Mouse (Mus musculus): ENCODE results near the gene Cyb5rl.

Gene Cyb5rl

GRCm38 (mm10) chr4:107066252-107067124 lies at the start of gene Cyb5rl, which contains the start of gene Mrpl37:
Cyb5rl (plus strand) TSS chr4:107066988.
Mrpl37 (minus strand) TSS chr4:107066868.
- CTCF ChIA-PET: no interaction called here

- CTCF ChIA-PET: no interaction called here
Measured at GRCm38 (mm10) chr4:107017257-107017656, 49.5 kb upstream of the Cyb5rl start.

GRCm38 (mm10) chr4:107018521-107018920 lies 48.3 kb upstream of the Cyb5rl start:
- CTCF ChIA-PET: no interaction called here

- CTCF ChIA-PET: no interaction called here
Measured at GRCm38 (mm10) chr4:107019027-107019426, 47.8 kb upstream of the Cyb5rl start.

GRCm38 (mm10) chr4:107020287-107021000 lies 46.3 kb upstream of the Cyb5rl start:
- CTCF ChIA-PET: interaction anchor here (0.7 kb wide), 1 partner anchor 31 kb away, joined by 3 read pairs; no protein-coding TSS in a partner anchor

- CTCF ChIA-PET: no interaction called here
Measured at GRCm38 (mm10) chr4:107021464-107021863, 45.3 kb upstream of the Cyb5rl start.

- CTCF ChIA-PET: no interaction called here
Measured at GRCm38 (mm10) chr4:107024899-107025298, 41.9 kb upstream of the Cyb5rl start.

- CTCF ChIA-PET: no interaction called here
Measured at GRCm38 (mm10) chr4:107025369-107025768, 41.4 kb upstream of the Cyb5rl start.

GRCm38 (mm10) chr4:107026451-107026850 lies 40.3 kb upstream of the Cyb5rl start:
- CTCF ChIA-PET: no interaction called here

- CTCF ChIA-PET: no interaction called here
Measured at GRCm38 (mm10) chr4:107035689-107036088, 31.1 kb upstream of the Cyb5rl start.

- CTCF ChIA-PET: no interaction called here
Measured at GRCm38 (mm10) chr4:107036985-107037384, 29.8 kb upstream of the Cyb5rl start.

- CTCF ChIA-PET: no interaction called here
Measured at GRCm38 (mm10) chr4:107038303-107038702, 28.5 kb upstream of the Cyb5rl start.

GRCm38 (mm10) chr4:107039270-107039669 lies 27.5 kb upstream of the Cyb5rl start:
- CTCF ChIA-PET: no interaction called here

- CTCF ChIA-PET: interaction anchor here (0.6 kb wide), 1 partner anchor 12 kb away, joined by 3 read pairs; no protein-coding TSS in a partner anchor
Measured at GRCm38 (mm10) chr4:107042304-107042703, 24.5 kb upstream of the Cyb5rl start.

GRCm38 (mm10) chr4:107045188-107045587 lies 21.6 kb upstream of the Cyb5rl start:
- CTCF ChIA-PET: no interaction called here

- CTCF ChIA-PET: no interaction called here
Measured at GRCm38 (mm10) chr4:107047806-107048205, 19.0 kb upstream of the Cyb5rl start.

- CTCF ChIA-PET: no interaction called here
Measured at GRCm38 (mm10) chr4:107048568-107049162, 18.1 kb upstream of the Cyb5rl start.

- CTCF ChIA-PET: interaction anchor here (0.7 kb wide), 1 partner anchor 62 kb away, joined by 3 read pairs; no protein-coding TSS in a partner anchor
Measured at GRCm38 (mm10) chr4:107051889-107052288, 14.9 kb upstream of the Cyb5rl start.

GRCm38 (mm10) chr4:107052962-107053553 lies 13.7 kb upstream of the Cyb5rl start:
- CTCF ChIA-PET: no interaction called here

GRCm38 (mm10) chr4:107056088-107056487 lies 10.7 kb upstream of the Cyb5rl start:
- CTCF ChIA-PET: interaction anchor here (0.6 kb wide), 1 partner anchor 1753 kb away, joined by 3 read pairs; no protein-coding TSS in a partner anchor

- CTCF ChIA-PET: no interaction called here
Measured at GRCm38 (mm10) chr4:107058346-107058745, 8.4 kb upstream of the Cyb5rl start.

- CTCF ChIA-PET: no interaction called here
Measured at GRCm38 (mm10) chr4:107058781-107059180, 8.0 kb upstream of the Cyb5rl start.
